Mouse (Mus musculus): ENCODE measurements around the gene Eif4h. TPM values are rescaled to one million over a fixed set of nuclear protein-coding genes. Genes with fewer than 3 reads are reported as not detected.

Eif4h gene
- polyA plus RNA-seq (2016; fragmentation: Nextera tagmentation; extraction: Ambion mirVana) = 537 and 556 TPM in 2 replicates

- H3K36me3 ChIP-seq = peaks cover 33% of the 10 kb centered on the region
- WGBS = 0% methylated on average over 52 of the region's 52 CpGs
- H3K27ac ChIP-seq (replicated peaks) = peak within 1 kb of the TSS; percentile 97
- no peaks in the 10 kb centered on the region for H3K27me3 ChIP-seq (ENCODE audit: low read depth, poor library complexity, severe bottlenecking)
- no peaks in the 10 kb centered on the region for H3K9me3 ChIP-seq (replicated peaks)
- H3K4me1 ChIP-seq = peaks cover 17% of the 10 kb centered on the region
- H3K4me3 ChIP-seq = peak within 1 kb of the TSS; percentile 86
- DNase-seq (ENCODE audit: low spot score) = peak; percentile 97
These were observed at the start of gene Eif4h for GRCm38 (mm10) chr5:134639269-134639682. Eif4h (minus strand) TSS chr5:134639490.

- peaks cover 22% of the 10 kb centered on the region for H3K4me1 ChIP-seq
- H3K4me3 ChIP-seq = peak overlapping the region; percentile 84
- DNase-seq (ENCODE audit: low spot score) = peak; percentile 100
- peaks cover 27% of the 10 kb centered on the region for H3K36me3 ChIP-seq
- H3K27me3 ChIP-seq (ENCODE audit: low read depth, poor library complexity, severe bottlenecking) = peaks cover 15% of the 10 kb centered on the region
- H3K9me3 ChIP-seq (replicated peaks) = no peaks in the 10 kb centered on the region
- WGBS = under 1% methylated on average over 38 of the region's 38 CpGs
- peak overlapping the region; percentile 87 for H3K27ac ChIP-seq (replicated peaks)
These were observed 49.5 kb upstream of the Eif4h start for GRCm38 (mm10) chr5:134688718-134689284.

DNA sequence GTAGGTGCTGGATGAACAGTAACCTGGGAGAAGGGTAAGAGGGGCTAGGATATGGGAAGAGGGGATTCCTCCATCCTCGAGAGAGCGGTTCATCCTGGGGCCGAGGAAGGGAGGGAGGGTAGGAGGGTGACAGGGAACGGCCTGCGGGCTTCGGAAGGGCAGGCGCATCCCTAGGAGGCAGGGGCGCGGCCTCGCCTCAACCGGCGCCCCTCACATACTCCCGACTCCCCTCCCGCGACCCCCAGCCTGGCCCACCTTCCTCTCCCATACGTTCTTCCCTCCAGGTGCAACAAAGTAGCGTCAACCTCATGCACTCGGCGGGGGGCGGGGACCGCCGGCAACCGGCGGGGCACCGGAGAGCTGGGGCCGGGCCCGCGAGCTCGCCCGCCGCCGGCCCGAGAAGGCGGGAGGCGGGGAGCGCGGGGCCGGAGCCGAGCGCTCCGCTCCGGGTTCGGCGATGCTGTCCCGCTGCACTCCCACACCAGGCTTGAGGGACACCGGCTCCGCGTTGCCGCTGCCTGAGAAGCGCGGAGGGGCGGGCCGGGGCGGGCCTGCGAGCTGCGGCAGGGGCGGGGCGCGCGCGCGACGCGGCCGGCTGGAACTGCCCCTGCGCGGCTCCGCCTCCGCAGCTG is 48.9 kb upstream of the Eif4h start, which contains the start of gene Limk1:
Gene Limk1 (minus strand): TSS at position 513 of the 632 bp plus-strand sequence.
- under 1% methylated on average over 60 of the region's 69 CpGs for WGBS
- DNase-seq (ENCODE audit: low spot score) = no peak

GRCm38 (mm10) chr5:134687187-134687586 is 47.9 kb upstream of the Eif4h start:
- H3K4me3 ChIP-seq = peak overlapping the region; percentile 84
- H3K36me3 ChIP-seq = peaks cover 36% of the 10 kb centered on the region
- WGBS = 81% methylated on average over 1 of the region's 1 CpGs
- peaks cover 15% of the 10 kb centered on the region for H3K27me3 ChIP-seq (ENCODE audit: low read depth, poor library complexity, severe bottlenecking)
- DNase-seq (ENCODE audit: low spot score) = no peak
- H3K27ac ChIP-seq (replicated peaks) = no peak overlapping the region
- peaks cover 22% of the 10 kb centered on the region for H3K4me1 ChIP-seq
- H3K9me3 ChIP-seq (replicated peaks) = no peaks in the 10 kb centered on the region

More for the DNA sequence above, 48.9 kb upstream of the Eif4h start, which contains the start of gene Limk1:
- H3K27me3 ChIP-seq (ENCODE audit: low read depth, poor library complexity, severe bottlenecking) = peaks cover 15% of the 10 kb centered on the region
- peak within 1 kb of the TSS; percentile 84 for H3K4me3 ChIP-seq
- H3K4me1 ChIP-seq = peaks cover 22% of the 10 kb centered on the region
- peak within 1 kb of the TSS; percentile 87 for H3K27ac ChIP-seq (replicated peaks)
- H3K9me3 ChIP-seq (replicated peaks) = no peaks in the 10 kb centered on the region
- H3K36me3 ChIP-seq = peaks cover 30% of the 10 kb centered on the region

GRCm38 (mm10) chr5:134686541-134686940 is 47.3 kb upstream of the Eif4h start:
- no peak overlapping the region for H3K4me3 ChIP-seq
- peaks cover 15% of the 10 kb centered on the region for H3K27me3 ChIP-seq (ENCODE audit: low read depth, poor library complexity, severe bottlenecking)
- no peak for DNase-seq (ENCODE audit: low spot score)
- WGBS = 87% methylated on average over 6 of the region's 6 CpGs
- H3K36me3 ChIP-seq = peaks cover 36% of the 10 kb centered on the region
- H3K9me3 ChIP-seq (replicated peaks) = no peaks in the 10 kb centered on the region
- no peak overlapping the region for H3K27ac ChIP-seq (replicated peaks)
- H3K4me1 ChIP-seq = peaks cover 22% of the 10 kb centered on the region

DNA sequence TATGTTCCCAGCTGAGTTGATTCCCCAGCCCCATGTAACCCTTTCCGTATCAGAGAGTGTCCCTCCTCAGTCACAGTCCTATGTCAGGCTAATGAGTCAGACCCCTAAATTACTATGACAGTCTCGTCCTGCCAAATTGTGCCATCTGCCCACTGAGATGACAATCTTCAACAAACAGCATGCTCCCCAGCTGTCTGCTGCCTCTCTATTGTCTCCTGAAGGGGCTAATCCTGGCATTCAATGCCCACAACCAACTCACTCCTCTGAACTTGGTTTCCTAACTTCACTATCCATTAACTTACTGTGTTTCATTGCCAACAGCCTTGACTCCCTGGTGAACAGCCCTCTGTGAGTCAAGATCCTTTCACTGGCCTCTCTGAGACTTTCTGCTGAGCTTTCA is 45.1 kb upstream of the Eif4h start:
- Histone ChIP-seq H3K36me3 (peaks cover 45% of the 10 kb centered on the region), H3K27ac (replicated peaks) (no peak overlapping the region), H3K27me3 (ENCODE audit: low read depth, poor library complexity, severe bottlenecking) (peaks cover 15% of the 10 kb centered on the region), H3K4me1 (peaks cover 22% of the 10 kb centered on the region), H3K4me3 (no peak overlapping the region), H3K9me3 (replicated peaks) (no peaks in the 10 kb centered on the region)
- WGBS = 86% methylated on average over 2 of the region's 2 CpGs
- DNase-seq (ENCODE audit: low spot score) = no peak

DNA sequence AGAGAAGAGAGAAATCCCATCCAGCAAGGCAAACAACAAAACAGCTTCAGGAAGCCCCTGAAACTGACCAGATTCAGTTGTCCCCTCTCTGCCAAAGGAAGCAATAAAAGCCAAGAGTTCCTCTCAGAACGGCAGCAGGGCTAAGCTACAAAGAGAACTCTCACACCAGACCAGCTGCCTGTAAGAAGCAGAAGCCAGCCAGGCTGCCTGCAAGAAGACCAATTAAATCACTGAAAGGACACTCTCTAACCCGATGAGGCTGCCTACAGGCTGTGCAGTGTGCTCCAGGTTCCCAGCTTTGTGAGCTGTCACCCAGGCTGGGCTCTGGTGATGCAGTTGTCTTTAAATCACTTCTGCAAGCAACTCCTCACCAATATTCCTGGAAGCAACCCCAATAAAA is 44.5 kb upstream of the Eif4h start:
- H3K27ac ChIP-seq (replicated peaks) = no peak overlapping the region
- H3K4me1 ChIP-seq = peaks cover 24% of the 10 kb centered on the region
- WGBS = 89% methylated on average over 2 of the region's 2 CpGs
- peaks cover 15% of the 10 kb centered on the region for H3K27me3 ChIP-seq (ENCODE audit: low read depth, poor library complexity, severe bottlenecking)
- no peak for DNase-seq (ENCODE audit: low spot score)
- H3K36me3 ChIP-seq = peaks cover 45% of the 10 kb centered on the region
- H3K4me3 ChIP-seq = no peak overlapping the region
- H3K9me3 ChIP-seq (replicated peaks) = no peaks in the 10 kb centered on the region

- no peak overlapping the region for H3K4me3 ChIP-seq
- 87% methylated on average over 12 of the region's 12 CpGs for WGBS
- peaks cover 42% of the 10 kb centered on the region for H3K4me1 ChIP-seq
- H3K27ac ChIP-seq (replicated peaks) = no peak overlapping the region
- H3K36me3 ChIP-seq = peaks cover 32% of the 10 kb centered on the region
- H3K9me3 ChIP-seq (replicated peaks) = no peaks in the 10 kb centered on the region
- DNase-seq (ENCODE audit: low spot score) = no peak
- H3K27me3 ChIP-seq (ENCODE audit: low read depth, poor library complexity, severe bottlenecking) = no peaks in the 10 kb centered on the region
These were observed 40.9 kb upstream of the Eif4h start for GRCm38 (mm10) chr5:134680238-134680637.

DNA sequence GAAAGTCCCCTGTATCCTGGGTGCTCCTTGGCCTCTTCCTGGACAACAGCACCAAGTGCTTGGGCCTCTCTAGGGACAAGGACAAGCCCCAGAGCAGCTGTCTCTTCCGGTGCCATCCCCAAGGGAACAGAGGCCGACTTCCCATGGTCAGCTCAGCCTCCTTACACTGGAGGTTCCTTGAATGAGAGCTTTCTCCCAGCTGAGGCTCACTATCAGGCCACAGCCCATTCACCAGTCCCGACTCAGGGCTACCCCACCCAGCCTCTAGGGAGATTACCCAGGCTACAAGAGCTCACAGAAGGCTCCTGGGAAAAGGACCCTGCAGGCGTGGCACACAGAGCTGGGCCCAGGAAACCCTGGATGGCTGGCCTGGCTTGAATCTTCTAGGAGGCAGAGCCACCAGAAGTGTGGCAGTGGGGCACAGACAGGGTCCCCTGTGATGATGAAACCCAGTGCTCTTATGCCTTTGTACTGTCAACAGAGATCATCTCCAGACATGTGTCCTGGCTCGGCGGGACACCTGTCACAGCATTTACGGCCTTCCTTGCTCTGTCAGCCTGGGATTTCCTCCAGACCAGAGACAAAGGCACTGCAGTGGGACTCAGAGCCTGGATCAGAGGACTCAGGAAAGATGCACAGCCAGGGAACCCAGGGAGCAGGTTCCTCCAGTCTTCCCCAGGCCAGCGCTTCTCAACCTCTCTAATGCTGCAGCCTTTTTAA is 39.7 kb upstream of the Eif4h start:
- 75% methylated on average over 8 of the region's 8 CpGs for WGBS
- peaks cover 50% of the 10 kb centered on the region for H3K4me1 ChIP-seq
- DNase-seq (ENCODE audit: low spot score) = no peak
- no peak overlapping the region for H3K4me3 ChIP-seq
- peak overlapping the region; percentile 96 for H3K27ac ChIP-seq (replicated peaks)
- H3K9me3 ChIP-seq (replicated peaks) = no peaks in the 10 kb centered on the region
- no peaks in the 10 kb centered on the region for H3K27me3 ChIP-seq (ENCODE audit: low read depth, poor library complexity, severe bottlenecking)
- H3K36me3 ChIP-seq = peaks cover 19% of the 10 kb centered on the region

- Histone ChIP-seq H3K4me3 (no peak overlapping the region), H3K9me3 (replicated peaks) (no peaks in the 10 kb centered on the region), H3K27ac (replicated peaks) (peak overlapping the region; percentile 96), H3K36me3 (peaks cover 14% of the 10 kb centered on the region), H3K27me3 (ENCODE audit: low read depth, poor library complexity, severe bottlenecking) (no peaks in the 10 kb centered on the region), H3K4me1 (peaks cover 50% of the 10 kb centered on the region)
- no peak for DNase-seq (ENCODE audit: low spot score)
- whole genome bisulfite sequencing = 73% methylated on average over 3 of the region's 3 CpGs
These were observed 38.7 kb upstream of the Eif4h start for GRCm38 (mm10) chr5:134678031-134678430.

DNA sequence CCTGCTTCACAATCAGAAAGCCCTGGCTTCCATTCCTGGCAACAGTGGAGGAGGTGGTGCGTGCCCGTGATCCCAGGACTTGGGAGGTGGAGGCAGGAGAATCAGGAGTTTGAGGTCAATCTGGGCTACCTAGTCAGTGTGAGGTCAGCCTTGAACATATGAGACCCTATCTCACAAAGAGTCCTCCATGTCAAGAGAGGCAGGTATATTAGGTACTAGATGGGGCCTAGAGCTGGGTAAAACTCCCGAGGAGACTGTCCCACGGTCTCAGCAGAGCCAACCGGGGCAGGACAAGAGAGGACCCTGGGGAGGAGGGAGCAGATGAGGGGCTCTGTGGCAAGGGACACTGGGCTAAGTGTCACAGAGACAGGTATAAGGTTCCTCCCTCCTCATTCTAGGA is 38.2 kb upstream of the Eif4h start:
- Histone ChIP-seq H3K27ac (replicated peaks) (peak overlapping the region; percentile 96), H3K27me3 (ENCODE audit: low read depth, poor library complexity, severe bottlenecking) (no peaks in the 10 kb centered on the region), H3K36me3 (peaks cover 15% of the 10 kb centered on the region), H3K4me3 (0 out of 2 replicates have a peak overlapping the region, but pooled peaks have one; percentile 5), H3K4me1 (peaks cover 50% of the 10 kb centered on the region), H3K9me3 (replicated peaks) (no peaks in the 10 kb centered on the region)
- no peak for DNase-seq (ENCODE audit: low spot score)
- WGBS = 87% methylated on average over 5 of the region's 5 CpGs

DNA sequence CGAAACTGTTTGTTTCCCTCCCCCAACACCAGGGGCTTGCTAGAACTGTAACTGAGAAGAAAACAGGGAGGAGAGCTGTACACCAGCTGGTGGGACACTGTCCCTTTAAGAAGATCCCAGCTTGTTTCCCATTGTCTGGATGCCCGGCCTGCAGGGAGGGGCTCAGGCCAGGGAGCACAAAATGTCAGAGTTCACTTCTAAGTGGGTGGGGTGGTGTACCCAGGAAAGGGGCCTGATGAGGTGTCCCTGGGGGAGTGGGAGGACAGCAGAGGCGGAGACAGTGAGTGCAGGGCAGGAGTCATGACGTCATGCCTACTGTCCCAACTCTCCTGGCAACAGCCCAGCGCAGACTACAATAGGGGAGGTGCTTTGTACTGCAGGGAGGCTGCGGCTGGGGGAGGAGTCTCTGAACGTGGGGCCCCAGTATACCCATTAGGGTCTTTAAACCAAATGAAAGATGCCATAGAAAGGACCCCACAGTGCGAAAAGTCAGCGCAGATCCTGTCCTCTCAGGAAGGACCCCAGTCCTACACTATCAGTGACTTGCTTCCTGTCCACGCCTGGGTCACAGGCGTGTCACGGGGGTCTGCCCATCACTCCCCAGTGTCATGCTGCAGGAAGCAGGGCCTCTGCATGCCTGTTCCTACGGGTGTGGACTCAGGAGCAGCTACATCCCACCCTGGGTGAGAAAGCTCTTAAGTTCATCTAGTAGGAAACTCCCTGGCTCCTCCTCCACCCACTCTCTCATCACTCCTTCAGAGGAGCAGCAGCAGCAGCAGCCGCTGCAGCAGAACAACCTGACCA is 36.9 kb upstream of the Eif4h start:
- 2% methylated on average over 14 of the region's 14 CpGs for WGBS

More for the DNA sequence above, 36.9 kb upstream of the Eif4h start:
- peaks cover 22% of the 10 kb centered on the region for H3K36me3 ChIP-seq
- H3K9me3 ChIP-seq (replicated peaks) = no peaks in the 10 kb centered on the region
- peak overlapping the region; percentile 96 for H3K27ac ChIP-seq (replicated peaks)
- no peaks in the 10 kb centered on the region for H3K27me3 ChIP-seq (ENCODE audit: low read depth, poor library complexity, severe bottlenecking)
- H3K4me1 ChIP-seq = peaks cover 60% of the 10 kb centered on the region
- DNase-seq (ENCODE audit: low spot score) = peak; percentile 87
- peak overlapping the region; percentile 47 for H3K4me3 ChIP-seq
